Mouse (Mus musculus) lung, adult 18-20 months (tissue): ENCODE data around the gene Dnajb4.

Source experiments
- DNase-seq, 2 experiments: peaks; one replicate each; pipeline ENCODE4 v3.0.0; 2022; ENCODE audit warnings: mixed read lengths in 2 of 2

Gene Dnajb4

GRCm38 (mm10) chr3:152209967-152210634, at the start of gene Dnajb4, which contains the start of gene Fubp1:
Dnajb4 (minus strand) TSS chr3:152210302.
Fubp1 (plus strand) TSS chr3:152210422.
- peak; percentile 100 for DNase-seq

- DNase-seq, result peak; percentile 77 to 80
Measured at GRCm38 (mm10) chr3:152259409-152259808, 49.3 kb upstream of the Dnajb4 start.

GRCm38 (mm10) chr3:152257528-152257927, 47.4 kb upstream of the Dnajb4 start:
- DNase-seq, result no peak

- DNase-seq, result no peak
Measured at GRCm38 (mm10) chr3:152250487-152250886, 40.4 kb upstream of the Dnajb4 start.

- DNase-seq, result no peak
Measured at GRCm38 (mm10) chr3:152247708-152248107, 37.6 kb upstream of the Dnajb4 start.

DNA sequence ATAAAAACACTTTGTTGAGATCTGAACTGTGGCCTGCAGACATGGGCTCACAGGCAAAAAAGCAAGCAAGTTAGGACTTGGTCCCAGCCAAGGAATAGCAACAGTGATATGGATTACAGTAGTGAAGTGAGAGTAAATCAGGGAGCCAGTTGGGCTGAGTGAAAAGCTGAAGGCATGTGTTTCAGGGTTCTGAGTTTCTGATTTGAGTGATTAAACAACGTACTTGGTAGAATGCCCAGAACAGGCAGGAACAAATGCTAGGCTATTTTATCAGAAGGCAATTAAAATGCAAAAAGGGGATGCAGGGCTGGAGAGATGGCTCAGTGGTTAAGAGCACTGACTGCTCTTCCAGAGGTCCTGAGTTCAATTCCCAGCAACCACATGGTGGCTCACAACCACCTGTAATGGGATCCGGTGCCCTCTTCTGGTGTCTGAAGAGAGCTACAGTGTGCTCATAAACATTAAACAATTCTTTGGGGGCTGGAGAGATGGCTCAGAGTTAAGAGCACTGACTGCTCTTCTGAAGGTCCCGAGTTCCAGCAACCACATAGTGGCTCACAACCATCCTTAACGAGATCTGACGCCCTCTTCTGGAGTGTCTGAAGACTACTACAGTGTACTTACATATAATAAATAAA, 35.3 kb upstream of the Dnajb4 start:
- DNase-seq, result no peak

- DNase-seq, result no peak
Measured at GRCm38 (mm10) chr3:152243304-152243703, 33.2 kb upstream of the Dnajb4 start.

- DNase-seq, result no peak
Measured at GRCm38 (mm10) chr3:152241098-152241497, 31.0 kb upstream of the Dnajb4 start.

DNA sequence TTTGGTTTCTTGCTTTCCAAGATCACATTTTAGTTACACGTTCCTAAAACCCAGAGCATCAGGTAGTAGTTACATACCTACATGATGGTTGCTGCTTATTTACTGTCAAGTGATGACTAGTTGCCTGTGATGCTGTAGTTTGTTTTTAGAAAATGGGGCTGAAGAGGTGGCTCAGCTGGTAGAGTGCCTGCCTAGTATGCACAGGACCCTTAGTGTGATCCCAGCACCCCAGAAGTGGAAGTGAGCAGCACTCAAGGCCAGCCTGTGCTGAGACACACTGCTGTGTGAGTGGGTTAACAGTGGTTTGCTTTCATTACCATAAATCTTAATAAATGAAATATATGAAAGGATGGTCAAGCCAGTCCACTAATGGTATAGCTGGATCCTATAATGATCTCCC, 29.5 kb upstream of the Dnajb4 start:
- DNase-seq, result no peak

DNA sequence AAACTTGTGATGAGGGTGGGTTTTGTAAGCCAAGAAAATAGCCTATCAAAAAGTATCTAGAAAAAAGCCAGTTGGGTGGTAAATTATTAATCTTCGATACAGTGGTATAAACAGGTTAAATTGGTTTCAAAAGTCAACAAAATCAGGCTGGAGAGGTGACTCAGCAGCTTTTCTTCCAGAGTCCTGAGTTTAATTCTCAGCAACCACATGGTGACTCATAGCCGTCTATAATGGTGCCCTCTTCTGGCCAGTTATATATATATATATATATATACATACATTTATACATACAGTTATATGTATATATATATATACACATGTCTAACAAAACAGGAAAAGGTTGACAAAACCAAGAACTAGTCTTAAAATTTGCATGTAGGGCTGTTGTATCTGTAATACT, 28.7 kb upstream of the Dnajb4 start:
- DNase-seq, result peak in 1 of 2 experiments; percentile 31

GRCm38 (mm10) chr3:152235805-152236204, 25.7 kb upstream of the Dnajb4 start:
- DNase-seq, result no peak

- no peak for DNase-seq
Measured at GRCm38 (mm10) chr3:152235238-152235637, 25.1 kb upstream of the Dnajb4 start.

GRCm38 (mm10) chr3:152231333-152232100, 21.4 kb upstream of the Dnajb4 start:
- DNase-seq, result no peak

GRCm38 (mm10) chr3:152229271-152229670, 19.2 kb upstream of the Dnajb4 start:
- no peak for DNase-seq

DNA sequence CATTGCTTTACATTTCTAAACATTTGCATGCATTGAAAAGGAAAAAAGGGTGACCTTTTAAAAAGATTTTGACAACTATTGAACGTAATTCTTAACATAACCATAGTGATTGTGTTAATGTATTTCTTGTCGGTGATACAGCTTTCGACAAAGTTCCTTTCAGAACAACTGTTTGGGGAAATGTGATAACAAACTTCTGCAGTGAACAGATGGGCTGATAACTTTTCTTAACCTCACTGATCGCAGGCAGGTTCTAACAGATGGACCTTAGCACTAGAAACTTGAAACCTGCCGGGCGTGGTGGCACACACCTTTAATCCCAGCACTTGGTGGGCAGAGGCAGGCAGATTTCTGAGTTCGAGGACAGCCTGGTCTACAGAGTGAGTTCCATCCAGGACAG, 18.7 kb upstream of the Dnajb4 start:
- no peak for DNase-seq

- no peak for DNase-seq
Measured at GRCm38 (mm10) chr3:152225906-152226305, 15.8 kb upstream of the Dnajb4 start.

- no peak for DNase-seq
Measured at GRCm38 (mm10) chr3:152224918-152225317, 14.8 kb upstream of the Dnajb4 start.

DNA sequence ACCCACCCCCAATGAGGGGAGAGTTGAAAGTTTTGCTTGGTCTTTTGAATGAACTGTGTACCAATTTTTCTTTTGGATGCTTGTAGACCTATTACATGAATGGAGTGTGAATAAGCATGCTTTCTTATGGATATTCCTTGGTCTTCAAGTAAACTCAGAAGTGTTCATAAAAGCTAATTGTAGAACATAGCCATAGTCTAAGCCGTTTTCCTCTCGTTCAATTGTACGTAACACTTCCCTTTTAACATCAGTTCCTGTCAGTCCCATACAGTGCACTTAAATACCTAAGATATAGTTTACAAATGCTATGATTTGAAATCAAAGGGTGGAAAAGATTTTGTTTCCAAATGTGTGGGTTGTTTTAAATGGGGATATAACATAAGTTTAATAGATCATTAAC, 3.3 kb upstream of the Dnajb4 start:
- no peak for DNase-seq

- DNase-seq, result no peak
Measured at GRCm38 (mm10) chr3:152211731-152212279, 1.7 kb upstream of the Dnajb4 start.

- DNase-seq, result peak; percentile 65 to 67
Measured at GRCm38 (mm10) chr3:152210728-152211391, 758 bp upstream of the Dnajb4 start.

GRCm38 (mm10) chr3:152209177-152209966, 730 bp downstream of the Dnajb4 start:
- peak; percentile 47 to 57 for DNase-seq
